In genomic region chr7:96688141-96688540, GRCm38 (mm10) we compare ENCODE assay signal across 31 mouse cellular contexts.
"Had no signal": no experiment of that assay in that cellular context is flagged by ENCODE, and none has a peak within 500 bp of the region (broad histone marks: within the 10 kb centered on the region; RNA-seq: fewer than 3 reads in every experiment).

No protein-coding gene starts in this region.

- H3K9ac ChIP-seq: limb, embryonic 12.5 days; limb, embryonic 13.5 days; limb, embryonic 15.5 days; liver, embryonic 12.5 days; liver, embryonic 13.5 days; liver, embryonic 14.5 days; liver, embryonic 15.5 days; liver, postnatal 0 days; lung, embryonic 14.5 days; lung, embryonic 15.5 days; midbrain, embryonic 12.5 days; midbrain, embryonic 13.5 days; midbrain, embryonic 15.5 days; neural tube, embryonic 12.5 days had no signal

- ATAC-seq: liver, embryonic 12.5 days; liver, postnatal 0 days; lung, postnatal 0 days; midbrain, embryonic 13.5 days; midbrain, embryonic 15.5 days; midbrain, embryonic 16.5 days had no signal

- H3K27me3 ChIP-seq: limb, embryonic 12.5 days; limb, embryonic 13.5 days; limb, embryonic 15.5 days; liver, embryonic 13.5 days; liver, embryonic 15.5 days; lung, embryonic 15.5 days; midbrain, embryonic 15.5 days; neural tube, embryonic 12.5 days had no signal

- H3K27ac ChIP-seq: limb, embryonic 10.5 days; limb, embryonic 12.5 days; limb, embryonic 13.5 days; limb, embryonic 15.5 days; liver, embryonic 12.5 days; liver, embryonic 13.5 days; liver, embryonic 14.5 days; liver, embryonic 15.5 days; lung, embryonic 15.5 days; macrophage; midbrain, embryonic 10.5 days; midbrain, embryonic 12.5 days; midbrain, embryonic 13.5 days; midbrain, embryonic 15.5 days; neural tube, embryonic 12.5 days had no signal

- H3K4me3 ChIP-seq: limb, embryonic 10.5 days; limb, embryonic 12.5 days; limb, embryonic 13.5 days; limb, embryonic 15.5 days; liver, embryonic 12.5 days; liver, embryonic 13.5 days; liver, embryonic 15.5 days; lung, embryonic 15.5 days; megakaryocyte, embryonic 14.5 days; midbrain, embryonic 10.5 days; midbrain, embryonic 12.5 days; midbrain, embryonic 13.5 days; midbrain, embryonic 15.5 days; myocyte; neural tube, embryonic 12.5 days had no signal

- H3K36me3 ChIP-seq: limb, embryonic 12.5 days; limb, embryonic 13.5 days; limb, embryonic 15.5 days; liver, embryonic 12.5 days; liver, embryonic 13.5 days; liver, embryonic 15.5 days; lung, embryonic 15.5 days; midbrain, embryonic 12.5 days; midbrain, embryonic 13.5 days; midbrain, embryonic 15.5 days; neural tube, embryonic 12.5 days had no signal

- H3K4me1 ChIP-seq: liver, embryonic 12.5 days; liver, embryonic 13.5 days; liver, embryonic 15.5 days; lung, embryonic 15.5 days had no signal

- H3K4me2 ChIP-seq: limb, embryonic 12.5 days; limb, embryonic 13.5 days; limb, embryonic 15.5 days; liver, embryonic 11.5 days; liver, embryonic 12.5 days; liver, embryonic 13.5 days; liver, embryonic 15.5 days; lung, embryonic 14.5 days; lung, embryonic 15.5 days; midbrain, embryonic 11.5 days; midbrain, embryonic 12.5 days; midbrain, embryonic 13.5 days; midbrain, embryonic 15.5 days; neural tube, embryonic 12.5 days had no signal

- DNase-seq: left cerebral cortex, postnatal 4 days; liver; liver, embryonic 13.5 days; liver, postnatal 0 days; lung, adult 18-20 months; lung, adult 2 months; lung, embryonic 14.5 days; lung, postnatal 10 days; lung, postnatal 14 days; lung, postnatal 36 days; midbrain, embryonic 14.5 days had no signal

- H3K9me3 ChIP-seq: limb, embryonic 10.5 days; limb, embryonic 12.5 days; limb, embryonic 13.5 days; limb, embryonic 15.5 days; liver, embryonic 12.5 days; liver, embryonic 13.5 days; liver, embryonic 15.5 days; lung, embryonic 15.5 days; megakaryocyte, embryonic 14.5 days; midbrain, embryonic 10.5 days; midbrain, embryonic 12.5 days; midbrain, embryonic 13.5 days; midbrain, embryonic 15.5 days; neural tube, embryonic 12.5 days had no signal
